Mouse (Mus musculus): ENCODE measurements around the gene Cdc14a. TPM values are rescaled to one million over a fixed set of nuclear protein-coding genes. Genes with fewer than 3 reads are reported as not detected.
A peak's percentile ranks its signal among the peaks of the same experiment; 100 is the strongest.

The Cdc14a gene
- polyA plus RNA-seq, 2 experiments = 1.3 to 1.8 TPM

GRCm38 (mm10) chr3:116405516-116405915 is 18.3 kb downstream of the Cdc14a start:
- TF ChIP-seq CTCF (IDR thresholded peaks at IDR 0.05; ENCODE audit: low read depth) = no peak
- TF ChIP-seq EP300 (IDR thresholded peaks at IDR 0.05; ENCODE audit: low read depth) = no peak
- WGBS (ENCODE audit: insufficient replicate concordance) = 76% methylated on average over 9 of the region's 9 CpGs
- Histone ChIP-seq H3K27me3 (ENCODE audit: control insufficient read depth, insufficient read depth, low read length) (no peaks in the 10 kb centered on the region), H3K4me1 (replicated peaks; ENCODE audit: control insufficient read depth in 2 of 2, insufficient read depth in 2 of 2, low read length in 1 of 2) (no peaks in the 10 kb centered on the region), H3K4me2 (ENCODE audit: low read depth) (no peak overlapping the region), H3K4me3 (ENCODE audit: insufficient read depth in 1 of 2, low read depth in 2 of 2, low read length in 2 of 2) (no peak overlapping the region), H3K9ac (replicated peaks) (no peak overlapping the region), H3K9me3 (ENCODE audit: control insufficient read depth, low read length) (no peaks in the 10 kb centered on the region), H3K36me3 (replicated peaks; ENCODE audit: control insufficient read depth, insufficient read depth, low read depth) (no peaks in the 10 kb centered on the region), H3K27ac (no peak overlapping the region)
- DNase-seq (ENCODE audit: low read depth in 3 of 3, low spot score in 3 of 3) = no peak
- ATAC-seq (ENCODE audit: insufficient read depth) = no peak

DNA sequence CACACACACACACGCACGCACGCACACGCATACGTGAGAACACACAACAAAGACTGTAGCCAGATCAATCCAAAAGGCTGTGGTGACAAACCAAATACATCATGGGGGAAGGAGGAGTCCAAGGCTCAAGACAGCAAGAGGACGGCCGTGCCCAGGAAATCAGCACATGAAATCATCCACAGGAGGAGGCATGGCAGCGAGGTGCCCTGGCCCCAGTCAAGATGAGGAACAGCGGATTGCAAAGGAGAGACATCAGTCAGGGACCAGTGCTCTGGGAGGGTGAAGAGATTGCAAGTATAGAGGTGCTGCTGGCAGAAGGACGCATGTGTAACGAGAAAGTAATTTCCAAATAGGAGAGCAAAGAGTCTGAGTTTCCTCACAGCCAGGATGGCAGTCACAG is 22.4 kb downstream of the Cdc14a start:
- Histone ChIP-seq H3K4me1 (replicated peaks; ENCODE audit: control insufficient read depth in 2 of 2, insufficient read depth in 2 of 2, low read length in 1 of 2) (no peaks in the 10 kb centered on the region), H3K4me2 (ENCODE audit: low read depth) (no peak overlapping the region), H3K9me3 (ENCODE audit: control insufficient read depth, low read length) (no peaks in the 10 kb centered on the region), H3K9ac (replicated peaks) (no peak overlapping the region), H3K36me3 (replicated peaks; ENCODE audit: control insufficient read depth, insufficient read depth, low read depth) (no peaks in the 10 kb centered on the region), H3K4me3 (ENCODE audit: insufficient read depth in 1 of 2, low read depth in 2 of 2, low read length in 2 of 2) (no peak overlapping the region), H3K27me3 (ENCODE audit: control insufficient read depth, insufficient read depth, low read length) (no peaks in the 10 kb centered on the region), H3K27ac (no peak overlapping the region)
- DNase-seq (ENCODE audit: low read depth in 3 of 3, low spot score in 3 of 3) (no peak), ATAC-seq (ENCODE audit: insufficient read depth) (no peak)
- no peak for TF ChIP-seq EP300 (IDR thresholded peaks at IDR 0.05; ENCODE audit: low read depth)
- no peak for TF ChIP-seq CTCF (IDR thresholded peaks at IDR 0.05; ENCODE audit: low read depth)
- 79% methylated on average over 11 of the region's 11 CpGs for WGBS (ENCODE audit: insufficient replicate concordance)

- no peak overlapping the region for H3K27ac ChIP-seq
- no peaks in the 10 kb centered on the region for H3K36me3 ChIP-seq (replicated peaks; ENCODE audit: control insufficient read depth, insufficient read depth, low read depth)
- no peak for ATAC-seq (ENCODE audit: insufficient read depth)
- no peaks in the 10 kb centered on the region for H3K27me3 ChIP-seq (ENCODE audit: control insufficient read depth, insufficient read depth, low read length)
- no peak for DNase-seq (ENCODE audit: low read depth in 3 of 3, low spot score in 3 of 3)
- H3K9ac ChIP-seq (replicated peaks) = no peak overlapping the region
- no peak overlapping the region for H3K4me3 ChIP-seq (ENCODE audit: insufficient read depth in 1 of 2, low read depth in 2 of 2, low read length in 2 of 2)
- H3K4me1 ChIP-seq (replicated peaks; ENCODE audit: control insufficient read depth in 2 of 2, insufficient read depth in 2 of 2, low read length in 1 of 2) = 0 out of 4 replicates have a peak, but pooled peaks cover 0 to 1% of the 10 kb centered on the region in 2 experiments
- TF ChIP-seq CTCF (IDR thresholded peaks at IDR 0.05; ENCODE audit: low read depth) (no peak), EP300 (IDR thresholded peaks at IDR 0.05; ENCODE audit: low read depth) (no peak)
- no peaks in the 10 kb centered on the region for H3K9me3 ChIP-seq (ENCODE audit: control insufficient read depth, low read length)
- 82% methylated on average over 22 of the region's 22 CpGs for WGBS (ENCODE audit: insufficient replicate concordance)
- no peak overlapping the region for H3K4me2 ChIP-seq (ENCODE audit: low read depth)
Observed at GRCm38 (mm10) chr3:116399349-116400090, 24.3 kb downstream of the Cdc14a start.

DNA sequence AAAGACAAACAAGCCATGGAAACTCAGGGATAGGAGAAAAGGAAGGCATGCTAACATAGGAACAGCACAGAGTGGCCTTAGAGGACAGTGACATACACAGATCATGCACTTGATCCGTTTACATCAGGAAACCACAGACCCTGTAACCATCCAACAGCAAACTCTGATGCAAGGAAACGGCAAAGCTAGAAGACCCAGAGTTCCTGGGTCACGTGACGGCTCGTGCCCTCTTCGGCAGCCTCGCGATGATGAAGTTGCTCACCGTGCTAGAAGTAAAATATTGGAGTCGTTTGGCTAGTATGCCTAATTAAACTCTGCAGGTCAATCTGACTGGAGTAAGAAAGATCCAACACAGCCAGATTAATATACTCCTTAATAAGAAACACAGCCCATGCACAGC is 25.3 kb downstream of the Cdc14a start:
- peak overlapping the region; percentile 28 for H3K4me2 ChIP-seq (ENCODE audit: low read depth)
- H3K9me3 ChIP-seq (ENCODE audit: control insufficient read depth, low read length) = no peaks in the 10 kb centered on the region
- H3K27me3 ChIP-seq (ENCODE audit: control insufficient read depth, insufficient read depth, low read length) = no peaks in the 10 kb centered on the region
- ATAC-seq (ENCODE audit: insufficient read depth) (no peak), DNase-seq (ENCODE audit: low read depth in 3 of 3, low spot score in 3 of 3) (no peak)
- H3K9ac ChIP-seq (replicated peaks) = no peak overlapping the region
- 30% methylated on average over 10 of the region's 10 CpGs for WGBS (ENCODE audit: insufficient replicate concordance)
- H3K36me3 ChIP-seq (replicated peaks; ENCODE audit: control insufficient read depth, insufficient read depth, low read depth) = no peaks in the 10 kb centered on the region
- H3K27ac ChIP-seq = no peak overlapping the region
- 0 out of 4 replicates have a peak, but pooled peaks cover 0 to 2% of the 10 kb centered on the region in 2 experiments for H3K4me1 ChIP-seq (replicated peaks; ENCODE audit: control insufficient read depth in 2 of 2, insufficient read depth in 2 of 2, low read length in 1 of 2)
- TF ChIP-seq CTCF (IDR thresholded peaks at IDR 0.05; ENCODE audit: low read depth) = no peak
- no peak for TF ChIP-seq EP300 (IDR thresholded peaks at IDR 0.05; ENCODE audit: low read depth)
- H3K4me3 ChIP-seq (ENCODE audit: insufficient read depth in 1 of 2, low read depth in 2 of 2, low read length in 2 of 2) = no peak overlapping the region

- ATAC-seq (ENCODE audit: insufficient read depth) = no peak
- no peak overlapping the region for H3K27ac ChIP-seq
- DNase-seq (ENCODE audit: low read depth in 3 of 3, low spot score in 3 of 3) = no peak
- no peak overlapping the region for H3K9ac ChIP-seq (replicated peaks)
- TF ChIP-seq EP300 (IDR thresholded peaks at IDR 0.05; ENCODE audit: low read depth) (no peak), CTCF (IDR thresholded peaks at IDR 0.05; ENCODE audit: low read depth) (no peak)
- H3K4me2 ChIP-seq (ENCODE audit: low read depth) = no peak overlapping the region
- no peaks in the 10 kb centered on the region for H3K9me3 ChIP-seq (ENCODE audit: control insufficient read depth, low read length)
- 0 out of 4 replicates have a peak, but pooled peaks cover 0 to 2% of the 10 kb centered on the region in 2 experiments for H3K4me1 ChIP-seq (replicated peaks; ENCODE audit: control insufficient read depth in 2 of 2, insufficient read depth in 2 of 2, low read length in 1 of 2)
- H3K27me3 ChIP-seq (ENCODE audit: control insufficient read depth, insufficient read depth, low read length) = no peaks in the 10 kb centered on the region
- H3K36me3 ChIP-seq (replicated peaks; ENCODE audit: control insufficient read depth, insufficient read depth, low read depth) = no peaks in the 10 kb centered on the region
- 72% methylated on average over 7 of the region's 7 CpGs for WGBS (ENCODE audit: insufficient replicate concordance)
- H3K4me3 ChIP-seq (ENCODE audit: insufficient read depth in 1 of 2, low read depth in 2 of 2, low read length in 2 of 2) = no peak overlapping the region
Observed at GRCm38 (mm10) chr3:116397976-116398375, 25.9 kb downstream of the Cdc14a start.

Measured in liver, embryonic 14.5 days (tissue).